Mouse (Mus musculus): ENCODE measurements around the gene Tgfbr3. TPM values are rescaled to one million over a fixed set of nuclear protein-coding genes. Genes with fewer than 3 reads are reported as not detected.

Tgfbr3 gene
- total RNA-seq (2021): 10 to 100 TPM; 17.1 to 18.3 TPM
- long read RNA-seq, experiment 1, full-length matches to known transcripts: 1 of 6 reads
- long read RNA-seq, experiment 1, partial matches to known transcripts: 0 of 6 reads
- long read RNA-seq, experiment 1, other reads (novel, unspliced or antisense): 5 of 6 reads
- long read RNA-seq, experiment 2, partial matches to known transcripts: 1 of 4 reads
- long read RNA-seq, experiment 2, other reads (novel, unspliced or antisense): 3 of 4 reads

GRCm38 (mm10) chr5:107289234-107289764 lies at the start of gene Tgfbr3:
Gene Tgfbr3 (minus strand): TSS chr5:107289629.
- intact Hi-C loops (cut with DNase I): loop anchor here (1.0 to 5.0 kb wide), 2 partner anchors 122 to 298 kb away; no protein-coding TSS in a partner anchor
- peak; percentile 77 to 85 for DNase-seq

- DNase-seq: no peak
- intact Hi-C loops (cut with DNase I): no loop called here
These were observed 41.5 kb upstream of the Tgfbr3 start, which contains the start of gene Brdt for GRCm38 (mm10) chr5:107330916-107331421. Gene Brdt (plus strand): TSS chr5:107331159.

GRCm38 (mm10) chr5:107320703-107321102 lies 31.3 kb upstream of the Tgfbr3 start:
- intact Hi-C loops (cut with DNase I): loop anchor here (1.0 to 2.0 kb wide), 2 partner anchors 330 to 460 kb away; no protein-coding TSS in a partner anchor
- DNase-seq: no peak

- no peak for DNase-seq
These were observed 27.7 kb upstream of the Tgfbr3 start for GRCm38 (mm10) chr5:107317141-107317540.

GRCm38 (mm10) chr5:107307432-107307831 lies 18.0 kb upstream of the Tgfbr3 start:
- intact Hi-C loops (cut with DNase I): no loop called here
- DNase-seq: no peak

More at GRCm38 (mm10) chr5:107317141-107317540, 27.7 kb upstream of the Tgfbr3 start:
- intact Hi-C loops (cut with DNase I): no loop called here

GRCm38 (mm10) chr5:107304117-107304825 lies 14.8 kb upstream of the Tgfbr3 start:
- no peak for DNase-seq
- intact Hi-C loops (cut with DNase I): no loop called here

GRCm38 (mm10) chr5:107303350-107303861 lies 14.0 kb upstream of the Tgfbr3 start:
- DNase-seq: no peak
- intact Hi-C loops (cut with DNase I): no loop called here

- intact Hi-C loops (cut with DNase I): no loop called here
- DNase-seq: no peak
These were observed 9.4 kb upstream of the Tgfbr3 start for GRCm38 (mm10) chr5:107298854-107299253.

GRCm38 (mm10) chr5:107296512-107297322 lies 7.3 kb upstream of the Tgfbr3 start:
- DNase-seq: no peak
- intact Hi-C loops (cut with DNase I): no loop called here

- intact Hi-C loops (cut with DNase I): no loop called here
- no peak for DNase-seq
These were observed 6.5 kb upstream of the Tgfbr3 start for GRCm38 (mm10) chr5:107295817-107296511.

- intact Hi-C loops (cut with DNase I): no loop called here
- no peak for DNase-seq
These were observed 5.8 kb upstream of the Tgfbr3 start for GRCm38 (mm10) chr5:107295061-107295816.

GRCm38 (mm10) chr5:107294041-107294440 lies 4.6 kb upstream of the Tgfbr3 start:
- no peak for DNase-seq
- intact Hi-C loops (cut with DNase I): no loop called here

GRCm38 (mm10) chr5:107289986-107290385 lies 557 bp upstream of the Tgfbr3 start:
- DNase-seq: no peak
- intact Hi-C loops (cut with DNase I): loop anchor here (1.0 to 5.0 kb wide), 2 partner anchors 123 to 299 kb away; no protein-coding TSS in a partner anchor

- peak; percentile 34 for DNase-seq
- intact Hi-C loops (cut with DNase I): loop anchor here (1.0 to 5.0 kb wide), 2 partner anchors 121 to 297 kb away; no protein-coding TSS in a partner anchor
These were observed 799 bp downstream of the Tgfbr3 start for GRCm38 (mm10) chr5:107288427-107289233.

- DNase-seq: no peak
- intact Hi-C loops (cut with DNase I): loop anchor here (5.0 kb wide), 1 partner anchor 121 kb away; no protein-coding TSS in a partner anchor
These were observed 1.5 kb downstream of the Tgfbr3 start for GRCm38 (mm10) chr5:107287908-107288267.

- intact Hi-C loops (cut with DNase I): loop anchor here (5.0 kb wide), 1 partner anchor 120 kb away; no protein-coding TSS in a partner anchor
- DNase-seq: peak in 1 of 2 experiments; percentile 58
These were observed 2.0 kb downstream of the Tgfbr3 start for GRCm38 (mm10) chr5:107287254-107287907.

- intact Hi-C loops (cut with DNase I): loop anchor here (5.0 kb wide), 1 partner anchor 118 kb away; no protein-coding TSS in a partner anchor
These were observed 3.9 kb downstream of the Tgfbr3 start for GRCm38 (mm10) chr5:107285563-107285962.

More at GRCm38 (mm10) chr5:107285563-107285962, 3.9 kb downstream of the Tgfbr3 start:
- no peak for DNase-seq
